Mouse (Mus musculus) erythroid progenitor cell, adult 5-6 weeks (primary cell): ENCODE results near the gene Dnajc27. TPM values are rescaled to one million over a fixed set of nuclear protein-coding genes. Genes with fewer than 3 reads are reported as not detected.

Experiments used
- ATAC-seq: replicated peaks from 2 replicates; pipeline ENCODE4 v1.8.0; 2016; ENCODE audit warnings: moderate number of reproducible peaks, mild to moderate bottlenecking, moderate TSS enrichment, inconsistent platforms; ENCODE audit not compliant: poor library complexity, low FRiP score, severe bottlenecking
- total RNA-seq, 2 experiments: library from RNA; stranded (forward) in 1 of 2; stranded (reverse) in 1 of 2; fragments of 150-400 nt in 1 of 2; fragments of 186-747, 209-891 nt in 1 of 2; gene quantifications; 2 replicates each; pipeline versions ENCODE4 v1.2.3 to v1.2.4; 2015 to 2017; ENCODE audit warnings: low replicate concordance in 2 of 2

The Dnajc27 gene
- total RNA-seq (2015; ENCODE audit: low replicate concordance): 1.4 TPM in 1 of 2 replicates, not detected in the other
- total RNA-seq (2017; ENCODE audit: low replicate concordance): 0.08 and 1.8 TPM in 2 replicates

DNA sequence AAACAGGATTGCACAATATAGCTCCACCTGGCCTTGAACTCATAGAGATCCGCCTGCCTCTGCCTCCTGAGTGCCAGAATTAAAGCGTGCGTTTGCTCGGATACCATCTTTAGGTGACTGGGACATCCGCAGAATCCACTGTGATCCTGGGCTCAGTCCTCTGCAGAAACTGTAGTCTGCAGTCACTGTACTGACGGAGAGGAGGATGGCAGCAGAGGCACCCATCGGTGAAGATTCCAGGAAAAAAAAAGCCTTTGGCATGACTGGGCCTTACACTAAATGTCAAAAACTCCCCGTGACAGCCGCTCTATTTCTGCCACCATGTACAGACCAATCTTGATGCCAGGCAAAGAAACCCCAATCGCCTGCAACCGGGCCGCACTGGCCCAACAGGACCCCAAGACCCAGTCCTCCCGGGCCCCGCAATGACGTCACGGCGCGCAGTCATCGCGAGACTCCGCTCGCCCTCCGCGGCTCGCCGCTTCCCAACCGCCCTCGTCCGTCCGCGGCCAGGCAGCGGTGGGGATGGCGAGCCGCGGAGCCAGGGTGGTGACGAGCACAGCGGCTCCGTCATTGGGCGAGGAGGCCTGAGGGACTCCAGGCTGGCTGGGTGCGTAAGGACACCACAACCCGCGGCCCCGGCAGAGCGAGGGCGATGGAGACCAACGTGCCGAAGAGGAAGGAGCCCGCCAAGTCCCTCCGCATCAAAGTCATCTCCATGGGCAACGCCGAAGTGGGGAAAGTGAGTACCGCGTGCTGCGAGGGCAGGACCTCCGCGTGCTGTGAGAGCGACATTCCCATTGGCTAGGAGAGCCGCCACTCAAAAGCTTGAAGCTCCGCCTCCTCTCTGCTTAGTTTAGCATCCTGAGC is at the start of gene Dnajc27:
TSS of gene Dnajc27 (plus strand) at position 452 of the 870 bp plus-strand sequence.
- peak; percentile 97 for ATAC-seq

- ATAC-seq: no peak
These were observed 46.2 kb upstream of the Dnajc27 start for GRCm38 (mm10) chr12:4036157-4036556.

GRCm38 (mm10) chr12:4037511-4037910 is 44.9 kb upstream of the Dnajc27 start:
- ATAC-seq: no peak

DNA sequence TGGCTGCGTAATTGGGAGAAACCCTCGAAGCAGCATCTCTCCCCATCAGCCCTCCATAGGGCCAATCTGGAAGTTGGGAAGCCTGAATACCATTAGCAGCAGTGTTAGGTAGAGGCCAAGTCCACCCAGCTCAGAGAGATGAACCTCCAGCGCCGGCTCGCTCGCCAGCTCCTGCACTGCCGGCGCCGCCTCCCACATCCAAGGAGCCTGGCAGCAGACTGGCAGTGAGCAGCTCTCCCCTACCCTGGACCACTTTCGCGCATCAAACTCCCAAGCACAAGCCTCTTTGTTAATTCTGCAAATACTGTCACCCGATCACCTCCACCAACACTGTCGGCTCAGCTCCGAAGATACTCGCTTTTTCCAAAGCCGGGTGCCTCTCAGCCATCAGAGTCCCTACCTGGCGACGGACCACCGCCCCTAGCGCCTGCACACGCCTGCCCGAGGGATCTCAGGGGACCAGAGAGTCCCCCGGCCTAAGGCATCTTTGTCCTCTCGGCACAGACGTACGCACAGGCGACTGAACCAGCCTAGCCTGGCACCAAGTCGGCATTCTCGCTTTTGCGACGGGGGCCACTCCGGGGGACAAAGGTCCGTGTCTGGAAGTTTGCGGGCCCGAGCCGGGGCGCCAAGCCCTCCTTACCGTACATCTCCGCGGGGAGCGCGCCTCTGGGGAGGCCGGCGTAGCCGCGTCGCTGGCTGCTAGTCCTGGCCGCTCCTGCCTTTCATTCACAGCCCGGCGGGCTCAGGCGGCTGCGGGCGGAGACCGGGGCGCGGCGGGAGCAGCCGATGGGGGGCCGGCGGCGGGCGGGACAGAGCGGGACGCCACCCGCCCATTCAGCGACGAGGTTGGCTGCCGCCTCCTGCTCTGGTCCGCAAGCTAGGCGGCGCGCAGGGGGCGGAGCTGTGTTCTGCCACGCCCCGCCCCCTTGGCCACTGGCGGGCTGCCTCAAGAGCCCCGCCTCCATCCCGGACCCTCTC is 44.0 kb upstream of the Dnajc27 start, which contains the start of gene Efr3b:
TSS of gene Efr3b (minus strand) at position 855 of the 981 bp plus-strand sequence.
- no peak for ATAC-seq

DNA sequence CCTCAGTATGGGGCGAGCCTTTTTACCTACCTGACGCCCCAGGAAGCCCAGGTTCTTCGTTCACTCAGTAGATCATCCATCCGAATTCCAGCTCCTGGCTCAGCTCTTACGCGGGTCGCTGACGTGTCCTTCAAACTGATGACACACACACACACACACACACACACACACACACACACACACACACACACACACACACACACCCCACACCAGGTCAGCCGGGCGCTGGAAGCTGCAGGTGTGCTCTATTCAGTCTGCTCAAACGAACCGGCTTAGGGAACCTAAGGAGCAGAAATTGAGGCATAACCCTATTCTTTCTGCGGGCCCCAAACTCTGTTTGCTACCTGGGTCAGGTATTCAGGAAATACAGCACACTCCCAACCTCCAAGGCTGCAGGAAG is 43.3 kb upstream of the Dnajc27 start:
- no peak for ATAC-seq

- no peak for ATAC-seq
These were observed 40.0 kb upstream of the Dnajc27 start for GRCm38 (mm10) chr12:4042411-4042810.

DNA sequence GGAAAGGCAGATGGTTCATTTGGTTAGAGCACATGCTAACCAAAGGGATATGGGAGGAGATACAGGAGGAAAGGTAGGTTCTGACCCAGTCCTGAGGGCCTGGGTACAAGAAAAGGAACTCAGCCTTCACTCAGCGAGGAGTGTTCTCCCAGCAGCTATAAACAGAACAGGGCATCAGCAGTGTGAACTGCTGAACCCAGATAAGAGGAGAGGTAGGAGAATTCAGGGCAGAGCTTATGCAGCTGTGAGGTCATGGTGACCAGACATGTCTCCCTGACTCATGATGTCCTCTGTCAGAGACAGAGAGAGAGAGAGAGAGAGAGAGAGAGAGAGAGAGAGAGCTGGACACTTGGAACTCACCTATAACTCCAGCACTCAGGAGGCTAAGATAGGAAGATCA is 36.4 kb upstream of the Dnajc27 start:
- ATAC-seq: no peak

DNA sequence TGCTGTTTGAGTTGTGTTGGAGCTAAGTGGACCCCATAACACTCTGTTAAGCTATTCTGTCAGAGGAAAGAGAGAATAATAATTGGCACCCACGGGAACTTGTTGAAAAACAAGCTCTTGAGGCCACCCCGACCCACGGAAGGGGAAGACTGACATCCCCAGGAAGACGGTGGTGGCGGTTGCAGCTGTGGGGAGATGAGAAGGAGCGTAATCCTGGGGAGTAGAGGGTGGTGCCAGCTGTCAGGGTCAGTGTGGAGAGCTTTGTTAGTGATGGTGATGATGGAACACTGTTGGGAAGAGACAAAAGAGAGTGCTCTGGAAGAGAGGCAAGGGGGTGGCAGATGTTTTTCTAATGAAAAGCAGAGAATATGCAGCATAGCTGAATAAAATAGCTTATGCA is 34.4 kb upstream of the Dnajc27 start:
- ATAC-seq: no peak

GRCm38 (mm10) chr12:4050861-4051425 is 31.4 kb upstream of the Dnajc27 start:
- no peak for ATAC-seq

GRCm38 (mm10) chr12:4053643-4054042 is 28.7 kb upstream of the Dnajc27 start:
- no peak for ATAC-seq

DNA sequence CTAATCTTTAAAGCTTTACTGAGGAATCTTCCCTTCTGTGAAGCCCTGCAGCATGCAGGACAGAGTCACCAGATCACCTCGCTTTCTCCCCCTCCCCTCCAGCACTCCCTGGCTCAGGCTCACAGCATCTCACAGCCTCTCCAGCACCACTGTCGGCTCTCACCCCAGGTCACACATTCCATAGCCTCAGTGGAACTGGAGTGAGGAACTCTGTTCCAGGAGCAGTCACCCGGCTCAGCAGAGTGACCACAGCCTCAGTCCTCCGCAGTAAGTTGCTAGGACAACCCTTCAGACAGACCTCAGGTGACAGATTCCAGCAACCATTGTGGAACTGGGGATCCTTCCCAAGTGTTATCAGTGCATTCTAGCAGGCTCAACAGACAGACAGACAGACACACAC is 27.5 kb upstream of the Dnajc27 start:
- ATAC-seq: no peak

DNA sequence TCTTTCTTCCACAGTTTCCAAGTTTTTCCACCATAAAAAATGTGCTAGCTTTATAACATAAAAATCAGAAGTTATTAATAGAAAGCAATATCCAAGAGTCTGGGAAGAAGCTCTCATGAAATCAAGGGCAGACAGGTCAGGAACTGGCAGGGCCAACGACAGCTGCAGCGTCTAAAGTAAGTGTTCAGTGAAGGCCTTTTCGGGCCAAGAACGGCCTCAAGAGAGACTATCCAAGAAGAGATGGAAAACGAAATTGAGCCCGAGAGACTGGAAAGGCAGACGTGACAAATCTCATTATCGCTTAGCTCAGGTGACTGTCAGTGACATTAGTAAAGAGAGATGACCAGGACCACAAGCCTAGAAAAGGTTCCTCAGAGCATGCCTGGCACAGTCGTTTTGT is 24.1 kb upstream of the Dnajc27 start:
- no peak for ATAC-seq

DNA sequence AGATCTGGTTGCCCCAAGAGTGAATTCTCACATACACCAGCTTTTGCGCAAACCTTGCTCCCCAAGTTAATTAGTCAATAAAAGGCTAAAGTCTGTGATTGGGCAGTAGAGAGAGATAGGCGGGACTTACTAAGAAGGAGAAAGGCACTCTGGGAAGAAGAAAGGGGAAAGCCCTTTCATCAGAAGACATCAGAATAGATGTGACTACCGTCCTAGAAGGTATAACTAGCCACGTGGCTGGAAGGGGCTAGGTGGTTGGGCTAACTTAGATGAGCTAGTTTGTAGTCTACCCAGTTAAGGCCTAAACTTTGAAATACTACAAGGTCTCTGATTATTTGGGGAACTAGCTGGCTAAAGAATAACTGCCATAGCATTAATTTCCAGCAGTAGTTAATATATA is 22.7 kb upstream of the Dnajc27 start:
- no peak for ATAC-seq

DNA sequence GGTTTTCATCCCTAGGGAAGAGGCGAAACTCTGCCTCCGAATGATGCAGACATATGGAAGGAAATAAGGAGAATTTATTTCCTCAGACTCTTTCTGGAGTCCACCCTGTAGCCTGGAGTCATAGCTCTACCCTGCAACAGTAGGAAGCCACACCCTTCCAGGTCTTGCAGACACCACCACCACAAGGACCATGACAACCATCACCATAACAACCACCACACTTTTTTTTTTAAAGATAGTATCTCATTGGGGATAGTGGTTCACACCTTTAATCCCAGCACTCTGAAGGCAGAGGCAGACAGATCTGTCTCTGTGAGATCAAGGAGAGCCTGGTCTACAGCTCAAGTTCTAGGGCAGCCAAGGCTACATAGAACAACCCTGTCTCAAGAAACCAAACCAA is 16.9 kb upstream of the Dnajc27 start:
- no peak for ATAC-seq

GRCm38 (mm10) chr12:4065944-4066343 is 16.4 kb upstream of the Dnajc27 start:
- no peak for ATAC-seq

DNA sequence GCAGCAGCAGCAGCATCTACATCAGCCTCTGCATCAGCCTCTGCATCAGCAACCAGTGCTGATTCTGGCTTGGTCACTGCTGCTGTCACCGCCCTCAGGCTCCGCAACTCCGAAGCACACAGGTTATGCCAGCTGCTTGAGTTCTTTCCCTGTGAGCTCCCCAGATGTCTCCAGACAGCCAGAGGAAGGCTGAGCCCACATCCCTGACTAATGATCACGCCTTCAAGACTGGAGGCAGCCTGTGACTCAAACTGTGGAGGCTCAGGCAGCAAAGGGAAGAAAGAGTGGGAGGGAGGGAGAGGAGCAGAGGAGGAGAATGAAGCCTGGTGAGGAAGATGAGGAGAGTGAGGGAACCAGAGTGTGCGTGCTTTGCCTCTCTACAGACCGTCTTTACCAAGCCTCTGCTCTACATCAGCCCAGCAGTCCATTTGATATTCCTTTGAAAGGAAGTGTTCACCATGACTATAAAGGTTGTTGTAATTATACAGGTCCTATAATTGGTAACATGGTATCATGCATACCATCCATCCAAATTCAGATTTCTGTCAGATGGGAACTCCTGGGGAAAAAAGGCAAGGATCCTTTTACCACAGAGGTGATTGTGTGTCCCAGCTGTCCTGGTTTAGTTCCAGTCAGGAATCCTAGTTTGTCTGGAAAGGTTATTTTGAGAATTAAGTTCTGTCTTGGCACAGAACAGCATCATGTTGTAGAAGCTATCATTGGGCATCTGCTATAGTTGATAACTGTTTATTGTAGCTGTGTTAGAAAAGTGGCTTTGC is 15.5 kb upstream of the Dnajc27 start:
- ATAC-seq: no peak

DNA sequence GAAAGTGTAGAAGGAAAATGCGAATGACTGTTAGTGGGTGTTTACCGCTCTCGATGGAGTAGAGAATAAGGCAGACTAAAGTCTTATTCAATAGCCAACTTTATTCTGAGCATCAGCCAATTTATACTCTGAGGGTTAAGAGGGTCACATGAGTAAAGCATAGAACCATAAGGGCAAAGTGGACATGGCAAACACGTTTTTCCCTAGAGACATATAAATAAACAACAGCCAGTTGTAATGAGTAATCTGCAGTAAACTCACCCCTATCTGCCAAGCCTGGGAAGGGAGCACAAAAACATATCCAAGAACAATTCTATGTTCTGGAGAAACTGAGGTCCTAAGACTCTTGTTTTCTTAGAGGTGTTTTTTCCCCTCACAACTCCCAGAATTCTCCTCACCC is 13.8 kb upstream of the Dnajc27 start:
- ATAC-seq: no peak

DNA sequence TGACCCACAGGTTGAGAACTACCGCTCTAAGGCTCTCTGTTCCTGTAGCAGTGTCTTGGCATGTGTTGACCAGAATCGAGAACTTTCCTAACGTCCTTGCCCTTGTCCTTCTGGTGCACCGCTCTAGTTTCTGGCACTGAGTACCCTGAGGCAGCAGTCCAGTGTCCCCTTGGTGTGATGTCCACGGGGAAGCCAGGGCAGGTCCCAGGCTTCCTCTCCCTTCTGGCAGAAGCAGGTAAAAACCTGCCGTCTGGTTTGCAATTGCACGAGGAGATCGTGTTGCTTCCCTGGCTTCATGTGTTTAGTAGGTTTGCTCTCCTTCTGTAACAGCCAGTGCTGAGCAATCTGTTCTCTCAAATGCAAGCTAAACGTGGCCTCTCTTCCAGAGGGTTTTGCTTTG is 10.7 kb upstream of the Dnajc27 start:
- ATAC-seq: no peak

DNA sequence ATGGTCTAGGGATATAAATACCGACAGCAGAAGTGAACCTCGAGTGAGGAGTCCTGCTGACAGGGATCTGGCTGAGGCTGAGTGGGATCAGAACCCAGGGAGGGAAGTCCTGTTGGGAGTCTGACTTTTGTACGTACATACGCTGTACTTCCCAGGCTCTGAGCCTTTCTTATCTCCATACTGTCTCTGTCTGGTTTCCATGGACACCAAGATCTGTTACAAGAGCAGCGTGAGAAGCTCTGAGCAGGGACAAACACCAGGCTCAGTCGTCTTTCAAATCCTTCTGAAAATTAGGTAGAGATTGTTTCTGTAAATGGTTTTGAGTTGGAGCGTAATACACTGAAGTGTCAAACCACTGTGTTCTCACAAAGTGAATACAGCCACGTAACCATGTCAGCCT is 7.0 kb upstream of the Dnajc27 start:
- ATAC-seq: no peak
